Mouse (Mus musculus) stomach, embryonic 16.5 days (tissue): Measurements from ENCODE around the gene Olfr1247. TPM values are rescaled to one million over a fixed set of nuclear protein-coding genes. Genes with fewer than 3 reads are reported as not detected.
"Not testable (repeated sequence)": the region's sequence is repeated elsewhere in the genome, so short reads cannot be mapped to it uniquely, and the experiment has no call there.

ENCODE experiments used
- ATAC-seq: fragments of 200-750 bp; cut with Nextera tagmentation; 2 replicates; pipeline ENCODE4 v1.8.0; 2017; ENCODE audit warnings: moderate number of reproducible peaks, moderate TSS enrichment; ENCODE audit not compliant: insufficient read depth, low FRiP score
- H3K27ac ChIP-seq: fragments of 300-500 bp; sonication (generic); 2 replicates; pipeline ENCODE4 v1.5.1; 2014; ENCODE audit warnings: low read length
- H3K27me3 ChIP-seq: fragments of 300-500 bp; sonication (generic); 2 replicates; pipeline ENCODE4 v1.6.1; 2014; ENCODE audit warnings: low read length, control low read depth, mixed read lengths; ENCODE audit not compliant: control insufficient read depth, insufficient read depth
- H3K36me3 ChIP-seq: fragments of 300-500 bp; sonication (generic); 2 replicates; pipeline ENCODE4 v1.6.1; 2014; ENCODE audit warnings: low read length; ENCODE audit not compliant: control insufficient read depth, insufficient read depth
- H3K4me1 ChIP-seq: fragments of 300-500 bp; sonication (generic); 2 replicates; pipeline ENCODE4 v1.6.1; 2014; ENCODE audit warnings: low read length, control low read depth, mixed read lengths; ENCODE audit not compliant: control insufficient read depth, insufficient read depth
- H3K4me2 ChIP-seq: fragments of 300-500 bp; sonication (generic); 2 replicates; pipeline ENCODE4 v1.6.1; 2014; ENCODE audit warnings: low read depth, low read length, mixed read lengths
- H3K4me3 ChIP-seq: fragments of 300-500 bp; sonication (generic); replicated peaks from 2 replicates; pipeline ENCODE4 v1.5.1; 2014; ENCODE audit warnings: mild to moderate bottlenecking, low read length
- H3K9ac ChIP-seq: fragments of 300-500 bp; sonication (generic); 2 replicates; pipeline ENCODE4 v1.6.1; 2014; ENCODE audit warnings: low read length
- H3K9me3 ChIP-seq: fragments of 300-500 bp; sonication (generic); replicated peaks from 2 replicates; pipeline ENCODE4 v1.6.1; 2016; ENCODE audit warnings: low read length, control low read depth; ENCODE audit not compliant: control insufficient read depth
- WGBS: fragments of 180-500 bp; shearing (Covaris S2); extraction: QIAGEN DNeasy Blood & Tissue Kit; methylation state at CpG from one replicate; pipeline ENCODE4 v1.1.7; 2014; 5-methylcytosine and 5-hydroxymethylcytosine counted together
- polyA plus RNA-seq: library from polyadenylated mRNA; unstranded; fragments of >200 nt; fragmentation: Nextera tagmentation; extraction: Ambion mirVana; gene quantifications from 2 replicates; pipeline ENCODE4 v1.2.1, GENCODE M21; 2015

The Olfr1247 gene
- not detected in 2 replicates for polyA plus RNA-seq

DNA sequence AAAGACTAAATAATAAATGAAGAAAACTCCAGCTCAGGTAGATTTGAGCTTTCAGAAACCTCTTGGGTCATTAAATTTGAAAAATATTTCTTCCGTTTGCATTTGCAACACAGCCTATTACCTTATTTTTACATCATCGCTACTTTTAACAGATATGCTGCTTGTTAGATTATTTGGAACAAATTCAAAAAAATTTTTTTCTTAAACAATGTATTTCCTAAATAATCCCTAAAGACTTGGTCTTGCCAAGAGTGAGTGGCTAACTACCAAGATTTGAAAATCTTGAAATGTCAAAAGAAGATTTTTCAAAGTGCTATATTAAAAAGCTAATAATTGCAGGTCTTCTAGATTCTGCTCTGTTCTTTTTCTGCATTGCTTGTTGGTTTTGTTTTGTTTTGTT lies at the start of gene Olfr1247:
Olfr1247 (minus strand) TSS at position 101 of the 400 bp plus-strand sequence.
- Histone ChIP-seq H3K9ac (no peak within 1 kb of the TSS), H3K4me3 (no peak within 1 kb of the TSS), H3K9me3 (no peaks in the 10 kb centered on the region), H3K27me3 (no peaks in the 10 kb centered on the region), H3K4me1 (no peaks in the 10 kb centered on the region), H3K4me2 (no peak within 1 kb of the TSS), H3K27ac (no peak within 1 kb of the TSS), H3K36me3 (no peaks in the 10 kb centered on the region)
- 91% methylated on average over 2 of the region's 2 CpGs for WGBS
- ATAC-seq: no peak

DNA sequence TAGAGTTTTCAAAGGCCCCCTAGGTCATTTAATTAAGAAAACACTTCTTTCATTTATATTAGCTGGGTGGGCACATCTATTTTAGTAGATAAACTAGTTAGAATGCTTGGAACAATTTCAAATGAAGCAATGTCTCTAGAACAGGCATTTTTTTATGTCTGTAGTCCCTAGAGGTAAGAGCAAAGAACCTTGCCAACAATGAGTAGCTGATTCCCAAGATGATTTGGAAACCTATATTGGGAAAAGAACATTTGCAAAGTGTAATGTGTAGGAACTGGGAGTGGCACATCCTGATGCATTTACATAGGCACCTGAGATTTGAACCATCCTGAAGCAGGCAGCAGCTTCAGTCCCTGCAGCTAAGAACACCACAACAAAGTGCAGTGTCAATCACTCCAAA lies 47.4 kb upstream of the Olfr1247 start, which contains the start of gene Olfr1250:
Olfr1250 (minus strand) TSS at position 101 of the 400 bp plus-strand sequence.
- Histone ChIP-seq H3K4me3 (no peak within 1 kb of the TSS), H3K9me3 (no peaks in the 10 kb centered on the region), H3K27ac (no peak within 1 kb of the TSS), H3K4me2 (no peak within 1 kb of the TSS), H3K4me1 (no peaks in the 10 kb centered on the region), H3K9ac (no peak within 1 kb of the TSS), H3K27me3 (no peaks in the 10 kb centered on the region), H3K36me3 (no peaks in the 10 kb centered on the region)
- ATAC-seq: no peak

- no peak for ATAC-seq
- WGBS: 86% methylated on average over 2 of the region's 2 CpGs
- Histone ChIP-seq H3K9me3 (no peaks in the 10 kb centered on the region), H3K4me2 (no peak within 1 kb of the TSS), H3K4me3 (no peak within 1 kb of the TSS), H3K27me3 (no peaks in the 10 kb centered on the region), H3K27ac (no peak within 1 kb of the TSS), H3K4me1 (no peaks in the 10 kb centered on the region), H3K9ac (no peak within 1 kb of the TSS), H3K36me3 (no peaks in the 10 kb centered on the region)
These were observed 21.0 kb upstream of the Olfr1247 start, which contains the start of gene Olfr1249 for GRCm38 (mm10) chr2:89634883-89635282. Gene Olfr1249 (minus strand): TSS chr2:89634983.

DNA sequence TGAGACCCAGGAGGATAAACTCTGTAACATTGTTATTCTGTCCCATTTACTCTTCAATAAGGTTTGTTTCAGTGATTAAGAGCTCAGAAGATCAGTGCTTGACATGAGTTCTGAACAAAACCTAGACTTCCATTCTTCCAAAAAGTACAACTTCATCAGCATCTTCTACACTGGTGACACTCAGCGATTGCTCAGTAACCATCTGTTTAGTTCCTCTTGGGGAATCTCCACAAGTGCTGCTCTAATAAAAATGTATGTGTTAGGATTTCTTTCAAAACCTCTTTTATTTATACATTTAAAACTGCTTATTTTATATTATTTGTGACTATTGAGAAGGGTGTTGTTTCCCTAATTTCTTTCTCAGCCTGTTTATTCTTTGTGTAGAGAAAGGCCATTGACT lies 4.2 kb upstream of the Olfr1247 start, which contains the start of gene Olfr1248:
Olfr1248 (minus strand) TSS at position 101 of the 400 bp plus-strand sequence.
- not testable (repeated sequence) for H3K9me3 ChIP-seq, H3K4me2 ChIP-seq, ATAC-seq, H3K36me3 ChIP-seq, H3K27ac ChIP-seq, H3K4me3 ChIP-seq, H3K4me1 ChIP-seq, H3K27me3 ChIP-seq, H3K9ac ChIP-seq
- 90% methylated on average over 1 of the region's 1 CpGs for WGBS

GRCm38 (mm10) chr2:89593057-89593456 lies 20.9 kb downstream of the Olfr1247 start, which contains the start of gene Olfr1246:
Gene Olfr1246 (minus strand): TSS chr2:89593157.
- no peak for ATAC-seq
- H3K36me3 ChIP-seq: no peaks in the 10 kb centered on the region
- no peak within 1 kb of the TSS for H3K4me3 ChIP-seq
- 56% methylated on average over 2 of the region's 2 CpGs for WGBS
- H3K4me1 ChIP-seq: no peaks in the 10 kb centered on the region
- no peak within 1 kb of the TSS for H3K4me2 ChIP-seq
- no peaks in the 10 kb centered on the region for H3K9me3 ChIP-seq
- no peaks in the 10 kb centered on the region for H3K27me3 ChIP-seq
- no peak within 1 kb of the TSS for H3K27ac ChIP-seq
- no peak within 1 kb of the TSS for H3K9ac ChIP-seq

GRCm38 (mm10) chr2:89578347-89578746 lies 35.6 kb downstream of the Olfr1247 start, which contains the start of gene Olfr1245:
Gene Olfr1245 (minus strand): TSS chr2:89578447.
- no peaks in the 10 kb centered on the region for H3K9me3 ChIP-seq
- H3K27me3 ChIP-seq: no peaks in the 10 kb centered on the region
- H3K4me2 ChIP-seq: no peak within 1 kb of the TSS
- no peak within 1 kb of the TSS for H3K9ac ChIP-seq
- H3K36me3 ChIP-seq: no peaks in the 10 kb centered on the region
- no peak within 1 kb of the TSS for H3K27ac ChIP-seq
- H3K4me3 ChIP-seq: no peak within 1 kb of the TSS
- no peak for ATAC-seq
- H3K4me1 ChIP-seq: no peaks in the 10 kb centered on the region
- WGBS: 77% methylated on average over 1 of the region's 1 CpGs

GRCm38 (mm10) chr2:89562706-89563105 lies 51.2 kb downstream of the Olfr1247 start:
- not testable (repeated sequence) for ATAC-seq, H3K36me3 ChIP-seq, H3K27me3 ChIP-seq, H3K4me2 ChIP-seq, H3K4me1 ChIP-seq, H3K4me3 ChIP-seq, H3K27ac ChIP-seq, H3K9ac ChIP-seq, H3K9me3 ChIP-seq
- WGBS: 63% methylated on average over 2 of the region's 2 CpGs

Other genes starting within 250 kb of the Olfr1247 start
- gene Olfr1234, start 249.3 kb downstream of the Olfr1247 start, polyA plus RNA-seq: not detected in 2 replicates
- not detected in 2 replicates for gene Olfr1238, start 204.5 kb downstream of the Olfr1247 start, polyA plus RNA-seq
- gene Olfr1239, start 193.7 kb downstream of the Olfr1247 start, polyA plus RNA-seq: not detected in 2 replicates
- not detected in 2 replicates for gene Olfr1240, start 171.1 kb downstream of the Olfr1247 start, polyA plus RNA-seq
- gene Olfr1241, start 127.0 kb downstream of the Olfr1247 start, polyA plus RNA-seq: not detected in 2 replicates
- gene Olfr1242, start 115.8 kb downstream of the Olfr1247 start, polyA plus RNA-seq: not detected in 2 replicates
- not detected in 2 replicates for gene Olfr1243, start 82.6 kb downstream of the Olfr1247 start, polyA plus RNA-seq
- gene Olfr1245, start 35.7 kb downstream of the Olfr1247 start, polyA plus RNA-seq: not detected in 2 replicates
- gene Olfr1246, start 21.0 kb downstream of the Olfr1247 start, polyA plus RNA-seq: not detected in 2 replicates
- not detected in 2 replicates for gene Olfr1248, start 4.1 kb upstream of the Olfr1247 start, polyA plus RNA-seq
- gene Olfr1249, start 20.9 kb upstream of the Olfr1247 start, polyA plus RNA-seq: not detected in 2 replicates
- gene Olfr1250, start 47.3 kb upstream of the Olfr1247 start, polyA plus RNA-seq: not detected in 2 replicates
- not detected in 2 replicates for gene Olfr1251, start 57.8 kb upstream of the Olfr1247 start, polyA plus RNA-seq
- not detected in 2 replicates for gene Olfr1252, start 110.9 kb upstream of the Olfr1247 start, polyA plus RNA-seq
- gene Olfr1253, start 143.0 kb upstream of the Olfr1247 start, polyA plus RNA-seq: not detected in 2 replicates
- not detected in 2 replicates for gene Olfr1254, start 179.5 kb upstream of the Olfr1247 start, polyA plus RNA-seq
- not detected in 2 replicates for gene Olfr1255, start 197.9 kb upstream of the Olfr1247 start, polyA plus RNA-seq
- gene Olfr1256, start 227.4 kb upstream of the Olfr1247 start, polyA plus RNA-seq: not detected in 2 replicates
- gene Olfr48, start 234.1 kb upstream of the Olfr1247 start, polyA plus RNA-seq: not detected in 2 replicates